Mouse (Mus musculus) splenic B cell, adult 2 months (primary cell): ENCODE data around the gene Qrich1.
"Not testable (repeated sequence)": the region's sequence is repeated elsewhere in the genome, so short reads cannot be mapped to it uniquely, and the experiment has no call there.

ENCODE experiments used
- DNase-seq: peaks from one replicate; pipeline ENCODE4 v3.0.0-alpha.2; 2011; ENCODE audit warnings: low read depth, low spot score
- H3K27me3 ChIP-seq: 2 replicates; pipeline ENCODE4 v1.6.1; 2012; ENCODE audit warnings: mild to moderate bottlenecking, low read length, moderate library complexity, mixed read lengths; ENCODE audit not compliant: control insufficient read depth, poor library complexity, insufficient read depth, severe bottlenecking
- H3K36me3 ChIP-seq: 2 replicates; pipeline ENCODE4 v1.6.1; 2012; ENCODE audit warnings: mild to moderate bottlenecking, low read length, moderate library complexity, mixed read lengths; ENCODE audit not compliant: control insufficient read depth, poor library complexity, insufficient read depth, severe bottlenecking

Qrich1 gene

DNA sequence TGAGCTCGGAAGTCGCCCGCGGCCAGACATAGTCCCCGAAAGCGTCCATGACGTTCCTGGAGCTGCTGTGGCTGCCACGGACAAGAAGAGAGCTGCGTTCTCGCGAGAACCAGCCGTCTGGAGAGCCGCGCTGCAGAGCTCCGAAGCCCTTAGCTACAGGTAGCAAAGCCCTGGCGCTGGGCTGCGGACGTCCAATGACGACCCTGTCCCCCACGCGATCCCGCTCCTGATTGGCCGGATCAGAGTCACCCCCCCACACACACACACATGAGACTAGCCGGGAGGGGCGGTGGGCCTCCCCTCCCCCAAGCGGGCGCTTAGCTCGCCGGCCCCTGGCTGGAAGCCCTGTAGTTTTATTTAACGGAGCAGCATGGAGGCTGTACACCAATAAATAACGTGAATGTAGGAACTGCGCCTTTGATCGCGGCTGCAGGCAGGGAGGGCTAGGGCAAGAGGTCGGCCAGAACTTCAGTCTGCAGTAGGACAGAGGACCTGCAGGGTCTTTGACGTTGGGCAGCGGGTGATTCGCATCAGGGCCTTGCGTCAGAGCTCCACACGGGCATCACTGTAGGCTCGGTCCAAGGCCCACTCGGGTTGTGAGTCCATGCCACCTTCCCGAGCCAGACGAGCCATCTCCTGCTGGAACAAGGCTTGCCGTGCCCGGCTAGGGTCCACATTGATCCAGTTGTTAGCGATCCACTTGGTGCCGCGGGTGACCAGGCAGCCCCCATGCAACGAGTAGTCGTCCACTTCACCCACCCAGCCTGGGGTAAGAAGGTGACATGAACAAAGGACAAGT is 62.1 kb downstream of the Qrich1 start, which contains the start of gene Wdr6:
TSS of gene Wdr6 (minus strand) at position 195 of the 799 bp plus-strand sequence.
- no peaks in the 10 kb centered on the region for H3K27me3 ChIP-seq
- peak; percentile 95 for DNase-seq
- peaks cover 2% of the 10 kb centered on the region for H3K36me3 ChIP-seq

- H3K36me3 ChIP-seq = no peaks in the 10 kb centered on the region; the same call in 1 of the 2 replicates
- no peaks in the 10 kb centered on the region for H3K27me3 ChIP-seq
- no peak for DNase-seq
Observed at GRCm38 (mm10) chr9:108579344-108579690, 62.7 kb downstream of the Qrich1 start.

GRCm38 (mm10) chr9:108587571-108588180 is 71.1 kb downstream of the Qrich1 start:
- Histone ChIP-seq H3K36me3 (no peaks in the 10 kb centered on the region), H3K27me3 (no peaks in the 10 kb centered on the region)
- DNase-seq = no peak

- Histone ChIP-seq H3K27me3 (no peaks in the 10 kb centered on the region), H3K36me3 (no peaks in the 10 kb centered on the region)
- DNase-seq = peak; percentile 47
Observed at GRCm38 (mm10) chr9:108589229-108589628, 72.6 kb downstream of the Qrich1 start.

GRCm38 (mm10) chr9:108591462-108591861 is 74.9 kb downstream of the Qrich1 start:
- Histone ChIP-seq H3K27me3 (no peaks in the 10 kb centered on the region), H3K36me3 (no peaks in the 10 kb centered on the region)
- DNase-seq = no peak

- Histone ChIP-seq H3K27me3 (no peaks in the 10 kb centered on the region), H3K36me3 (no peaks in the 10 kb centered on the region)
- no peak for DNase-seq
Observed at GRCm38 (mm10) chr9:108594354-108594753, 77.7 kb downstream of the Qrich1 start.

DNA sequence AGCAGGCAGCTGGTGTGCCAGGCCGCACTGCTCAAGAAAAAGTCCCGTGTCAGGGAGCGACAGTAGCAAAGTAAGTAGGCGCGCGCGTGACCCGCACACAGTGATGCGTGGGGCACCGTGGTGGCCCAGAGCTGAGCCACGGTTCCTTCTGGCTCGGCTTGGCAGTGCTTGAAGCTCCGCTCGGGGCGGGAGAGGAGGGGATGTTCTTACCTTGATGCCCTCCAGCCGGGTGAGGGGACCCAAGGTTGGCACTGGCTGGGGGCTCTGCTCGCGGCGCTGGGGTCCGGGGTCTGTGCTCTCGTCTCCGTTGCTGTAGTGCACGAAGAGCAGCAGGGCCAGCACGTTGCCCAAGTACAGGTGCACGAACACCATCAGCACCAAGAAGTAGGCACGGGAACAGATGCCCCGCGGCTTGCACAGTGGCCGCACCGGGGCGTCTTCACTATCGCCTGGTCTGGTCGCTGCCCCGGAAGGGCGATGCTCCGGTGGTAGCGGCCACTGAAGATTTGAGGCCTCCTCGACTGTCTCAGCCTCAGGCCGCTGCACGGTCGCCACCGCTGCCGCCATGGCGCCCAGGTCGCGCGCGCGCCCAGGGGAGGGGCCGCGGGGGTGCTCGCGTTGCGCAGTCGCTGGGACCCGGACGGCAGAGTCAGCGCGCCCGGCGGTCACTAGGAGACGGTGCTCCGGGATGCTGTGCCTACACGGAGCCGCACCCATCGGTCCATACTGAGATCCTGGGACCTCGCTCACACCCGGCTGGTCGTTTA is 80.6 kb downstream of the Qrich1 start, which contains the start of gene P4htm:
TSS of gene P4htm (minus strand) at position 670 of the 767 bp plus-strand sequence.
- Histone ChIP-seq H3K27me3 (no peaks in the 10 kb centered on the region), H3K36me3 (no peaks in the 10 kb centered on the region)
- peak; percentile 47 for DNase-seq

DNA sequence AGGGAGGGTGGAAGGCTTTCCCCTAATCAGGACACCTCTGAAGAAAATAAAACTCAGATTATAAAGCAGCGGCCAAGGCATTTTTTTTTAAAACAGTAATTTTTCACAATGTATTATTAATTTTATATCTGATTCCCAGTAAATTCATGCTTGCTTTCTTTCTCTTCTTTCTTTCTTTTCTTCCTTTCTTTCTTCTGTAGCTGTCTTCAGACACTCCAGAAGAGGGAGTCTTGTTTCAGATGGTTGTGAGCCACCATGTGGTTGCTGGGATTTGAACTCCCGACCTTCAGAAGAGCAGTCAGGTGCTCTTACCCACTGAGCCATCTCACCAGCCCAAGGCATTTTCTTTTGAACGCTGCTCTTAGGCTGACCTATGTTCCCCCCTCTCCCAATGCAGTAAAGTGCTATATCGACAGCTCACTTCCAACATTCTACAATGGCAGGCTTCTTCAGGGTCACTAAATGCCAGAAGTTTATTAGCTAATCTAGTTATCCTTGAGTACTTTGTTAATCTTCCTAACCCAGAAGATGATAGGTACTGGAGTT is 82.5 kb downstream of the Qrich1 start:
- Histone ChIP-seq H3K36me3 (peaks cover 4% of the 10 kb centered on the region), H3K27me3 (no peaks in the 10 kb centered on the region)
- DNase-seq = no peak

GRCm38 (mm10) chr9:108600011-108600410 is 83.4 kb downstream of the Qrich1 start:
- DNase-seq = no peak
- Histone ChIP-seq H3K36me3 (peaks cover 7% of the 10 kb centered on the region), H3K27me3 (no peaks in the 10 kb centered on the region)

DNA sequence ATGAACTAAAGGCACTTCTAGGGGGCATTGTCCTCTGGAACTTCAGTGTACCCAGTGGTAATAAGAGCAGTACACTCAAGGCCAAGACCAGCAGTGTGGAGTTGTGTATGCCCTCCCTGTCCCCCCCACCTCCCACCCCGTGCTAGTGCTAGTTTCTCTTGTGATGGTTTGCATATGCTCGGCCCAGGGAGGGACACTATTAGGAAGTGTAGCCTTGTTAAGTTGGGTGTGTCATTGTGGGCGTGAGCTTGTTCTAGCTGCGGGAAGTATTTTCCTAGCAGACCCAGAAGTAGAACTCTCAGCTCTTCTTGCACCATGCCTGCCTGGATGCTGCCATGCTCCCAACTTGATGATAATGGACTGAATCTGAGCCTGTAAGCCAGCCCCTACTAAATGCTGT is 85.4 kb downstream of the Qrich1 start:
- peaks cover 14% of the 10 kb centered on the region for H3K36me3 ChIP-seq
- no peak for DNase-seq
- no peaks in the 10 kb centered on the region for H3K27me3 ChIP-seq

GRCm38 (mm10) chr9:108607929-108608328 is 91.3 kb downstream of the Qrich1 start:
- H3K36me3 ChIP-seq = peaks cover 17% of the 10 kb centered on the region
- H3K27me3 ChIP-seq, DNase-seq: not testable (repeated sequence)

- Histone ChIP-seq H3K36me3 (peaks cover 13% of the 10 kb centered on the region), H3K27me3 (no peaks in the 10 kb centered on the region)
- no peak for DNase-seq
Observed at GRCm38 (mm10) chr9:108608889-108609288, 92.3 kb downstream of the Qrich1 start.
